Mouse (Mus musculus): ENCODE data around the gene Iqca. TPM values are rescaled to one million over a fixed set of nuclear protein-coding genes. Genes with fewer than 3 reads are reported as not detected.

The Iqca gene
- polyA plus RNA-seq (2012; rRNA removed), result not detected in 2 replicates

GRCm38 (mm10) chr1:90153099-90153744, at the start of gene Iqca:
Gene Iqca (minus strand): TSS chr1:90153401.
- no peaks in the 10 kb centered on the region for H3K27me3 ChIP-seq (ENCODE audit: control insufficient read depth, insufficient read depth, low read length)
- peaks cover 7% of the 10 kb centered on the region; the same call in 1 of the 2 replicates for H3K4me1 ChIP-seq (ENCODE audit: control insufficient read depth, insufficient read depth, insufficient read length)
- H3K27ac ChIP-seq (ENCODE audit: insufficient read depth, low read length), result no peak within 1 kb of the TSS
- no peaks in the 10 kb centered on the region for H3K36me3 ChIP-seq (ENCODE audit: control insufficient read depth, insufficient read depth, low read length)
- TF ChIP-seq CTCF (IDR thresholded peaks at IDR 0.05; ENCODE audit: extremely low read depth, insufficient read depth, insufficient read length, insufficient replicate concordance) (no peak), POLR2A (IDR thresholded peaks at IDR 0.05; ENCODE audit: low read depth, low read length) (no peak)
- DNase-seq (ENCODE audit: low read depth in 1 of 2, low spot score in 2 of 2), result peak; percentile 26 to 51
- H3K4me3 ChIP-seq (ENCODE audit: extremely low read depth, insufficient read depth, insufficient read length), result no peak within 1 kb of the TSS
- 6% methylated on average over 18 of the region's 18 CpGs for WGBS

- 39% methylated on average over 23 of the region's 23 CpGs for WGBS
- TF ChIP-seq POLR2A (IDR thresholded peaks at IDR 0.05; ENCODE audit: low read depth, low read length), result no peak
- no peak for TF ChIP-seq CTCF (IDR thresholded peaks at IDR 0.05; ENCODE audit: extremely low read depth, insufficient read depth, insufficient read length, insufficient replicate concordance)
- Histone ChIP-seq H3K27me3 (ENCODE audit: control insufficient read depth, insufficient read depth, low read length) (no peaks in the 10 kb centered on the region), H3K4me3 (ENCODE audit: extremely low read depth, insufficient read depth, insufficient read length) (no peak overlapping the region), H3K4me1 (ENCODE audit: control insufficient read depth, insufficient read depth, insufficient read length) (no peaks in the 10 kb centered on the region), H3K27ac (ENCODE audit: insufficient read depth, low read length) (no peak overlapping the region), H3K36me3 (ENCODE audit: control insufficient read depth, insufficient read depth, low read length) (no peaks in the 10 kb centered on the region)
- DNase-seq (ENCODE audit: low read depth in 1 of 2, low spot score in 2 of 2), result no peak
Observed at GRCm38 (mm10) chr1:90202207-90202978, 49.2 kb upstream of the Iqca start.

GRCm38 (mm10) chr1:90201655-90202054, 48.5 kb upstream of the Iqca start:
- Histone ChIP-seq H3K36me3 (ENCODE audit: control insufficient read depth, insufficient read depth, low read length) (no peaks in the 10 kb centered on the region), H3K4me1 (ENCODE audit: control insufficient read depth, insufficient read depth, insufficient read length) (no peaks in the 10 kb centered on the region), H3K27me3 (ENCODE audit: control insufficient read depth, insufficient read depth, low read length) (no peaks in the 10 kb centered on the region), H3K27ac (ENCODE audit: insufficient read depth, low read length) (no peak overlapping the region), H3K4me3 (ENCODE audit: extremely low read depth, insufficient read depth, insufficient read length) (no peak overlapping the region)
- no peak for DNase-seq (ENCODE audit: low read depth in 1 of 2, low spot score in 2 of 2)
- no peak for TF ChIP-seq POLR2A (IDR thresholded peaks at IDR 0.05; ENCODE audit: low read depth, low read length)
- no peak for TF ChIP-seq CTCF (IDR thresholded peaks at IDR 0.05; ENCODE audit: extremely low read depth, insufficient read depth, insufficient read length, insufficient replicate concordance)
- 69% methylated on average over 2 of the region's 2 CpGs for WGBS

DNA sequence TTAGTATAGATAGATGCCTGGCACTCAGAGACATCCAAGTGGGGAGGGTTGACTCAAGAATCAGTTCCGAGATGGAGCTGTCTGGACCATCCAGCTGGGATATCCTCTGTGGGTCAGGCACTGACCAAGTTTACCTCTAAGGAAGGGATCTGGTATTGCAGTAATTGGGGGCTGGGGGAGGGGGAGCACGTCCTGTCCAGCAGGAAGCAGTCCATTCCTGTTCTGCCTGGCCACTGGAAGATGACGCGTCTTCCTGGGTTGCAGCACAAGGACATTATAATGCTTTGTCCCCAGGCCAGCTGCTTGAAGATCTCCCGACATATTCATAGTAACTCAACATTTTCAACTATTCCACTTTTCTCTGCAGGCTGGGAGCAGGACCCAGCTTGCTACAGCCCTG, 48.0 kb upstream of the Iqca start:
- H3K27ac ChIP-seq (ENCODE audit: insufficient read depth, low read length), result no peak overlapping the region
- H3K4me3 ChIP-seq (ENCODE audit: extremely low read depth, insufficient read depth, insufficient read length), result no peak overlapping the region
- no peaks in the 10 kb centered on the region for H3K27me3 ChIP-seq (ENCODE audit: control insufficient read depth, insufficient read depth, low read length)
- TF ChIP-seq POLR2A (IDR thresholded peaks at IDR 0.05; ENCODE audit: low read depth, low read length), result no peak
- no peak for TF ChIP-seq CTCF (IDR thresholded peaks at IDR 0.05; ENCODE audit: extremely low read depth, insufficient read depth, insufficient read length, insufficient replicate concordance)
- no peak for DNase-seq (ENCODE audit: low read depth in 1 of 2, low spot score in 2 of 2)
- WGBS, result 79% methylated on average over 5 of the region's 5 CpGs
- H3K4me1 ChIP-seq (ENCODE audit: control insufficient read depth, insufficient read depth, insufficient read length), result no peaks in the 10 kb centered on the region
- H3K36me3 ChIP-seq (ENCODE audit: control insufficient read depth, insufficient read depth, low read length), result no peaks in the 10 kb centered on the region

DNA sequence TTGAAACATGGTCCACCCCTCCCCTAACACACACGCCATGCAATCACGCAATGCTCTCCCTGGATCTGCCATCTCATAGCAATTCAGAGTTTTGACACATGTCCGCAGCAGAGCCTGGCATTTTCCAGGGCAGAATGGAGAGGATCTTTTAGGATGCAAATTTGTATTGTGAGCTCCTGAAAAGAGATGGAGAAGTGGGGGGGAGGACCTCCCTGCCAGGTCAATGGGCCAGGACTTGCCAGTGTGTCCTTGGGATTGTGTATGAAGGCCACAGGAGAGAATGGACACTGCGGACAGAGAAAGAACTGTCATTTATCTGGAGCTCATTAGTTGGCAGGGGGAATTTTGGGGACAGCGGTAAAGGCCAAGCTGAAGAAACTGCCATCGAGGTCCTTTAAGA, 35.8 kb upstream of the Iqca start:
- no peaks in the 10 kb centered on the region for H3K4me1 ChIP-seq (ENCODE audit: control insufficient read depth, insufficient read depth, insufficient read length)
- no peak overlapping the region for H3K4me3 ChIP-seq (ENCODE audit: extremely low read depth, insufficient read depth, insufficient read length)
- H3K36me3 ChIP-seq (ENCODE audit: control insufficient read depth, insufficient read depth, low read length), result no peaks in the 10 kb centered on the region
- TF ChIP-seq CTCF (IDR thresholded peaks at IDR 0.05; ENCODE audit: extremely low read depth, insufficient read depth, insufficient read length, insufficient replicate concordance), result no peak
- WGBS, result 90% methylated on average over 6 of the region's 6 CpGs
- no peaks in the 10 kb centered on the region for H3K27me3 ChIP-seq (ENCODE audit: control insufficient read depth, insufficient read depth, low read length)
- H3K27ac ChIP-seq (ENCODE audit: insufficient read depth, low read length), result no peak overlapping the region
- no peak for DNase-seq (ENCODE audit: low read depth in 1 of 2, low spot score in 2 of 2)

- DNase-seq (ENCODE audit: low read depth in 1 of 2, low spot score in 2 of 2), result no peak
- no peaks in the 10 kb centered on the region for H3K27me3 ChIP-seq (ENCODE audit: control insufficient read depth, insufficient read depth, low read length)
- H3K36me3 ChIP-seq (ENCODE audit: control insufficient read depth, insufficient read depth, low read length), result no peaks in the 10 kb centered on the region
- H3K4me1 ChIP-seq (ENCODE audit: control insufficient read depth, insufficient read depth, insufficient read length), result no peaks in the 10 kb centered on the region; the same call in 1 of the 2 replicates
- no peak overlapping the region for H3K27ac ChIP-seq (ENCODE audit: insufficient read depth, low read length)
- no peak overlapping the region for H3K4me3 ChIP-seq (ENCODE audit: extremely low read depth, insufficient read depth, insufficient read length)
- TF ChIP-seq CTCF (IDR thresholded peaks at IDR 0.05; ENCODE audit: extremely low read depth, insufficient read depth, insufficient read length, insufficient replicate concordance) (no peak), POLR2A (IDR thresholded peaks at IDR 0.05; ENCODE audit: low read depth, low read length) (no peak)
- 80% methylated on average over 5 of the region's 5 CpGs for WGBS
Observed at GRCm38 (mm10) chr1:90186874-90187273, 33.7 kb upstream of the Iqca start.

- WGBS, result 18% methylated on average over 4 of the region's 4 CpGs
- Histone ChIP-seq H3K36me3 (ENCODE audit: control insufficient read depth, insufficient read depth, low read length) (no peaks in the 10 kb centered on the region), H3K4me1 (ENCODE audit: control insufficient read depth, insufficient read depth, insufficient read length) (no peaks in the 10 kb centered on the region; the same call in 1 of the 2 replicates), H3K4me3 (ENCODE audit: extremely low read depth, insufficient read depth, insufficient read length) (no peak overlapping the region), H3K27me3 (ENCODE audit: control insufficient read depth, insufficient read depth, low read length) (no peaks in the 10 kb centered on the region), H3K27ac (ENCODE audit: insufficient read depth, low read length) (no peak overlapping the region)
- no peak for DNase-seq (ENCODE audit: low read depth in 1 of 2, low spot score in 2 of 2)
- TF ChIP-seq CTCF (IDR thresholded peaks at IDR 0.05; ENCODE audit: extremely low read depth, insufficient read depth, insufficient read length, insufficient replicate concordance), result no peak
- TF ChIP-seq POLR2A (IDR thresholded peaks at IDR 0.05; ENCODE audit: low read depth, low read length), result no peak
Observed at GRCm38 (mm10) chr1:90186173-90186572, 33.0 kb upstream of the Iqca start.
